Mouse (Mus musculus) gastrocnemius, postnatal 4 days (tissue): ENCODE data around the gene Ninl. TPM values are rescaled to one million over a fixed set of nuclear protein-coding genes. Genes with fewer than 3 reads are reported as not detected.

Source experiments
- DNase-seq, 2 experiments: peaks; one replicate each; pipeline ENCODE4 v3.0.0; 2021 to 2022; ENCODE audit warnings: low spot score in 2 of 2, mixed read lengths in 2 of 2
- total RNA-seq, 2 experiments: library from RNA; stranded (reverse); gene quantifications; 2 replicates each; pipeline ENCODE4 v1.2.3; 2021

The Ninl gene
- total RNA-seq, 2 experiments from 2014 or later: 0.62 to 1.5 TPM

- DNase-seq: no peak
Observed at GRCm38 (mm10) chr2:150999021-150999420, 40.2 kb downstream of the Ninl start.

- no peak for DNase-seq
Observed at GRCm38 (mm10) chr2:150997618-150998017, 41.6 kb downstream of the Ninl start.

GRCm38 (mm10) chr2:150995324-150995723 is 43.9 kb downstream of the Ninl start:
- no peak for DNase-seq

GRCm38 (mm10) chr2:150991050-150991449 is 48.1 kb downstream of the Ninl start:
- no peak for DNase-seq

GRCm38 (mm10) chr2:150990506-150990905 is 48.7 kb downstream of the Ninl start:
- no peak for DNase-seq

GRCm38 (mm10) chr2:150985359-150985758 is 53.8 kb downstream of the Ninl start:
- DNase-seq: no peak

GRCm38 (mm10) chr2:150982051-150982450 is 57.1 kb downstream of the Ninl start:
- no peak for DNase-seq

GRCm38 (mm10) chr2:150981524-150981923 is 57.7 kb downstream of the Ninl start:
- DNase-seq: no peak

- DNase-seq: no peak
Observed at GRCm38 (mm10) chr2:150979861-150980620, 59.1 kb downstream of the Ninl start.

GRCm38 (mm10) chr2:150978791-150979190 is 60.4 kb downstream of the Ninl start:
- no peak for DNase-seq

- DNase-seq: no peak
Observed at GRCm38 (mm10) chr2:150977676-150978075, 61.5 kb downstream of the Ninl start.

- no peak for DNase-seq
Observed at GRCm38 (mm10) chr2:150976871-150977270, 62.3 kb downstream of the Ninl start.

GRCm38 (mm10) chr2:150973401-150974115 is 65.6 kb downstream of the Ninl start:
- DNase-seq: no peak

GRCm38 (mm10) chr2:150972681-150973080 is 66.5 kb downstream of the Ninl start:
- no peak for DNase-seq

- no peak for DNase-seq
Observed at GRCm38 (mm10) chr2:150971856-150972255, 67.3 kb downstream of the Ninl start.

GRCm38 (mm10) chr2:150969231-150969630 is 70.0 kb downstream of the Ninl start:
- no peak for DNase-seq

GRCm38 (mm10) chr2:150967491-150967890 is 71.7 kb downstream of the Ninl start:
- no peak for DNase-seq

- DNase-seq: no peak
Observed at GRCm38 (mm10) chr2:150965951-150966350, 73.2 kb downstream of the Ninl start.

- DNase-seq: no peak
Observed at GRCm38 (mm10) chr2:150964641-150965040, 74.5 kb downstream of the Ninl start.

GRCm38 (mm10) chr2:150963246-150963645 is 75.9 kb downstream of the Ninl start:
- no peak for DNase-seq

GRCm38 (mm10) chr2:150959521-150959920 is 79.7 kb downstream of the Ninl start:
- no peak for DNase-seq

GRCm38 (mm10) chr2:150955859-150956258 is 83.3 kb downstream of the Ninl start:
- DNase-seq: no peak

- no peak for DNase-seq
Observed at GRCm38 (mm10) chr2:150951201-150951600, 88.0 kb downstream of the Ninl start.
